Mouse (Mus musculus) neural tube, embryonic 11.5 days (tissue): ENCODE data around the gene Med17. TPM values are rescaled to one million over a fixed set of nuclear protein-coding genes. Genes with fewer than 3 reads are reported as not detected.
"Not testable (repeated sequence)": the region's sequence is repeated elsewhere in the genome, so short reads cannot be mapped to it uniquely, and the experiment has no call there.

Experiments used
- ATAC-seq: fragments of 200-750 bp; cut with Nextera tagmentation; 2 replicates; pipeline ENCODE4 v1.8.0; 2017; ENCODE audit warnings: moderate number of reproducible peaks, mild to moderate bottlenecking, moderate TSS enrichment, moderate library complexity; ENCODE audit not compliant: insufficient read depth, low FRiP score, low TSS enrichment
- DNase-seq: peaks from one replicate; pipeline ENCODE4 v3.0.0-alpha.2; 2015; ENCODE audit warnings: low spot score
- H3K27ac ChIP-seq: fragments of 300-500 bp; sonication (generic); 2 replicates; pipeline ENCODE4 v1.5.1; 2014; ENCODE audit warnings: low read depth, mild to moderate bottlenecking, low read length
- H3K27me3 ChIP-seq: fragments of 300-500 bp; sonication (generic); 2 replicates; pipeline ENCODE4 v1.6.1; 2014; ENCODE audit warnings: mild to moderate bottlenecking, low read length, mixed read lengths; ENCODE audit not compliant: control insufficient read depth, insufficient read depth
- H3K36me3 ChIP-seq: fragments of 300-500 bp; sonication (generic); 2 replicates; pipeline ENCODE4 v1.6.1; 2014; ENCODE audit warnings: mild to moderate bottlenecking, low read length, moderate library complexity, mixed read lengths; ENCODE audit not compliant: control insufficient read depth, insufficient read depth
- H3K4me1 ChIP-seq: fragments of 300-500 bp; sonication (generic); 2 replicates; pipeline ENCODE4 v1.6.1; 2014; ENCODE audit warnings: low read length, mixed read lengths; ENCODE audit not compliant: control insufficient read depth, insufficient read depth
- H3K4me2 ChIP-seq: fragments of 300-500 bp; sonication (generic); 2 replicates; pipeline ENCODE4 v1.6.1; 2014; ENCODE audit warnings: low read depth, mild to moderate bottlenecking, moderate library complexity
- H3K4me3 ChIP-seq: fragments of 300-500 bp; sonication (generic); 2 replicates; pipeline ENCODE4 v1.5.1; 2014; ENCODE audit warnings: low read depth, low read length
- H3K9ac ChIP-seq: fragments of 300-500 bp; sonication (generic); 2 replicates; pipeline ENCODE4 v1.6.1; 2014; ENCODE audit warnings: mild to moderate bottlenecking, low read length
- H3K9me3 ChIP-seq: fragments of 300-500 bp; sonication (generic); 2 replicates; pipeline ENCODE4 v1.6.1; 2016; ENCODE audit warnings: low read length; ENCODE audit not compliant: control insufficient read depth
- WGBS: fragments of 180-500 bp; shearing (Covaris S2); extraction: QIAGEN DNeasy Blood & Tissue Kit; methylation state at CpG from one replicate; pipeline ENCODE4 v1.1.7; 2014; 5-methylcytosine and 5-hydroxymethylcytosine counted together
- polyA plus RNA-seq: library from polyadenylated mRNA; unstranded; fragments of >200 nt; fragmentation: Nextera tagmentation; extraction: Ambion mirVana; gene quantifications from 2 replicates; pipeline ENCODE4 v1.2.1, GENCODE M21; 2014

Med17 gene
- polyA plus RNA-seq, 1 experiment from 2014 or later, result 47.9 TPM

- ATAC-seq (no peak), DNase-seq (no peak)
- no peak overlapping the region for H3K9ac ChIP-seq
- WGBS, result 81% methylated on average over 4 of the region's 4 CpGs
- H3K36me3 ChIP-seq, result peaks cover 22% of the 10 kb centered on the region
- H3K4me1 ChIP-seq, result peaks cover 15% of the 10 kb centered on the region; the same call in 1 of the 2 replicates
- H3K4me2 ChIP-seq, result peak overlapping the region; percentile 10; the same call in 1 of the 2 replicates
- no peak overlapping the region for H3K4me3 ChIP-seq
- no peak overlapping the region for H3K27ac ChIP-seq
- no peaks in the 10 kb centered on the region for H3K27me3 ChIP-seq
- H3K9me3 ChIP-seq, result no peaks in the 10 kb centered on the region
These were observed 29.7 kb upstream of the Med17 start for GRCm38 (mm10) chr9:15309425-15309824.

DNA sequence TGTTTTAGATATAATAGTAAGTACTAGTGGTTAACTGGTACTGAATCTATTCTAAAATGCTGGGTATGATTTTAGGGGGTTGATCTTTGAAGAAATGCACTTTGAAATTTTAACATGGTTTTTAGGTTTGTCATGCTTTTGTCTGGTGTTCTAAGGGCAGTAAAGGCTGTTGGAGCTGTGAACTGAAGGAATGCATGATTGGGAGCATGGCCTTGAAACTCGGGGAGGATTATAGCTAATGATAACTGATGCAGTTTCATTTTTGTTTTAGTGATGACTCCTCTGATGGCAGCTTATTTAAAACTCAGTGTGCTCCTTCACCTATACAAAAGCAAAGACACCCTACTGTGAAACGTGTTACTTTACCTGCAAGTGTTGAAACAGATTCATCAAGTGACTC is 28.5 kb upstream of the Med17 start:
- ATAC-seq (no peak), DNase-seq (no peak)
- 0 out of 2 replicates have a peak overlapping the region, but pooled peaks have one; percentile 6 for H3K4me2 ChIP-seq
- no peak overlapping the region for H3K4me3 ChIP-seq
- H3K4me1 ChIP-seq, result peaks cover 15% of the 10 kb centered on the region; the same call in 1 of the 2 replicates
- no peaks in the 10 kb centered on the region for H3K9me3 ChIP-seq
- H3K9ac ChIP-seq, result no peak overlapping the region
- peaks cover 13% of the 10 kb centered on the region for H3K36me3 ChIP-seq
- 76% methylated on average over 2 of the region's 2 CpGs for WGBS
- H3K27me3 ChIP-seq, result no peaks in the 10 kb centered on the region
- no peak overlapping the region for H3K27ac ChIP-seq

DNA sequence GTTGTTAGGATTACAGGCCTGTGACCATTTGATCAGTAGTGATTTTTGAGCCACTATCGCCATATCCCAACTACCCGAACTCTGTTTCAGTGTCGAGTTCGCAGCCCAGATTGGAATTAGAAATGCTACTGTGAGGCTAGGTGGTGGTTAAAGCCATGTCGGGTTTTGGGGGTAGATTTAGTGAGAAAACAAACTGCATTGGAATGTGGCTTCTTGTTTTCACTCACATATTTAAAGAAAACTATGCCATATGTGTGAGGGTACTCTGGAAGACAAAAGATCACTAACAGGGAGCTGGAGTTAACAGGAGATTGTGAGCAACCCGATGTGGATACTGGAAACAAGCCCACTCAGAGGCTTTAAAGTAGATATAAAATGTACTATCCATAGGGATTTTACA is 27.5 kb upstream of the Med17 start:
- 10% methylated on average over 6 of the region's 6 CpGs for WGBS
- peak overlapping the region; percentile 84 for H3K4me3 ChIP-seq
- H3K4me2 ChIP-seq, result peak overlapping the region; percentile 76
- no peaks in the 10 kb centered on the region for H3K9me3 ChIP-seq
- no peaks in the 10 kb centered on the region for H3K27me3 ChIP-seq
- peak overlapping the region; percentile 92 for H3K9ac ChIP-seq
- peaks cover 15% of the 10 kb centered on the region; the same call in 1 of the 2 replicates for H3K4me1 ChIP-seq
- DNase-seq, result no peak
- H3K36me3 ChIP-seq, result peaks cover 10% of the 10 kb centered on the region
- ATAC-seq, result no peak
- no peak overlapping the region for H3K27ac ChIP-seq

DNA sequence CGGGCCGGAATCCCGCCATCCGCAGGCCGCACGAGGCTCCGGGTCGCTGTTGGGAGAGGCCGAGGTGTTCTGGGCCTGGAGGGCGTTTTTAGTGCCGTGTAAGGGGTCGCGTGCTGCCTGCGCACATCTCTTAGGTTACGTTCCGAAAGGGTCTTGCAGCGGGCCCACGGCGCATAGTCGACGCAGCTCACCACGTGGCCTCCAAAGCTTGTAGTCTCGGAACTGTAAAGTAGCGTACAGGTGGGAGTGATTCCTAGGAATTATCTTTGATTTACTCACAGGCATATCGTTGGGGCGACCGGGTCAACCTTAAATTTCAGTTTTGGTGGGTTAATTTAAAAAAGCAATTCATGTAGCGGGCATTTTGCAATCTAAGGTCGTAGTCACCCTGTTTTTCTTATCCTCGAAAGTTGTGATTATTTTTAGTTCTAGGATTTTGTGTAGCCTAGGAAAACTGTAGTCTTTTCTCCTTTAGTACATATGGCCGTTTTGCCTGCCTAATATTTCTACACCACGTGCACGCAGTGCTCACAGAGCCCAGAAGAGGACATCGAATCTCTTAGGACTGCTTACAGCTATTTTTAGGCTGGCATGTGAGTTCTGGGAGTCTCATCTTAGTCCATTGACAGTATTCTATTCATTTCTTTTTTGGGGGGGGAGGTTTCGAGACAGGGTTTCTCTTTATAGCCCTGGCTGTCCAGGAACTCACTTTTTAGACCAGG is 26.8 kb upstream of the Med17 start, which contains the start of gene 4931406C07Rik:
4931406C07Rik (minus strand) TSS at position 51 of the 722 bp plus-strand sequence.
- H3K9ac ChIP-seq, result peak within 1 kb of the TSS; percentile 92
- under 1% methylated on average over 35 of the region's 35 CpGs for WGBS
- H3K27me3 ChIP-seq, result no peaks in the 10 kb centered on the region
- H3K36me3 ChIP-seq, result peaks cover 7% of the 10 kb centered on the region
- peak within 1 kb of the TSS; percentile 84 for H3K4me3 ChIP-seq
- H3K4me2 ChIP-seq, result peak within 1 kb of the TSS; percentile 76
- peaks cover 15% of the 10 kb centered on the region; the same call in 1 of the 2 replicates for H3K4me1 ChIP-seq
- no peaks in the 10 kb centered on the region for H3K9me3 ChIP-seq
- H3K27ac ChIP-seq, result peak within 1 kb of the TSS; percentile 88
- ATAC-seq (peak; percentile 88), DNase-seq (no peak)

DNA sequence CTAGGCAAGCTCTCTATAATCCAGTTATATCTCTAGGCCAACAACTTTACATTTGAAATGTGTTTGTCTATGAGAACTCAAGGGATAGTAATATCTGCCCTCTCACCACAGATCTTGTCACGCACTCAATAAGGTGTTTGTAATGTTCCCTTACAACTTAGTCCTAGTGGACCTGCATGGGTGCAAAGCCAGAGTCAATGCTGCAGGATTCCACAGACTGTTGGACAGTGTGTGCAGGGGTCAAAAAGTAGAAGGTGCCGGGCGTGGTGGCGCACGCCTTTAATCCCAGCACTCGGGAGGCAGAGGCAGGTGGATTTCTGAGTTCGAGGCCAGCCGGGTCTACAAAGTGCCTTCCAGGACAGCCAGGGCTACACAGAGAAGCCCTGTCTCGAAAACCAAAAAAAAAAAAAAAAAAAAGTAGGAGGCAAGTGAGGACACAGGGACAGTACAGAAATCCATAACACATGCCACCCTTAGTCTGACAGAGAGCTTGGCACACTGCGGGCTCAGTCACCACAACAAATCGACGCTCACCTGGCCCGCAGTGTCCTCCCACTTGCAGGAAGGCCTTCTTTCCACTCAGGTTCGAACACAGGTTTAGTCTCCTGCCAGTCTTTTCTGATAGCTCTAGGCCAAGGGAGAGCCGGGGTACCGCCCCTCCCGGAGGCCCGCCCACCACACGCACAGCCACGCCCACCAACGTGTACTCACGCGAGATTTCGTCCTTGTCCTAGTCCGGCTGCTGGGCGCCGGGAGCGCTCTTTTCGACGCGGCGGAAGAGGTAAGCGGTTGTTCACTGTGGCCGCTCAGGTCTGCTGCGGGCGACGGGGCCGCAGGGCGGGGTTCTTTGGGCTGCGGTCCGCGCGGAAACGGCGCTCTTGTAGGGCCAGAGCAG is 26.0 kb upstream of the Med17 start, which contains the start of gene Taf1d:
Taf1d (plus strand) TSS at position 712 of the 895 bp plus-strand sequence.
- peak within 1 kb of the TSS; percentile 88 for H3K27ac ChIP-seq
- H3K4me1 ChIP-seq, result peaks cover 15% of the 10 kb centered on the region; the same call in 1 of the 2 replicates
- 13% methylated on average over 45 of the region's 45 CpGs for WGBS
- no peaks in the 10 kb centered on the region for H3K9me3 ChIP-seq
- peaks cover 7% of the 10 kb centered on the region for H3K36me3 ChIP-seq
- no peaks in the 10 kb centered on the region for H3K27me3 ChIP-seq
- peak within 1 kb of the TSS; percentile 76 for H3K4me2 ChIP-seq
- peak; percentile 97 for ATAC-seq
- peak within 1 kb of the TSS; percentile 92 for H3K9ac ChIP-seq
- DNase-seq, result peak; percentile 95
- peak within 1 kb of the TSS; percentile 84 for H3K4me3 ChIP-seq

- ATAC-seq (no peak), DNase-seq (no peak)
- Histone ChIP-seq H3K36me3 (0 out of 2 replicates have a peak, but pooled peaks cover 2% of the 10 kb centered on the region), H3K4me2 (no peak overlapping the region), H3K4me3 (no peak overlapping the region), H3K27me3 (no peaks in the 10 kb centered on the region), H3K4me1 (peaks cover 11% of the 10 kb centered on the region; the same call in 1 of the 2 replicates), H3K9ac (no peak overlapping the region), H3K27ac (no peak overlapping the region), H3K9me3 (no peaks in the 10 kb centered on the region)
- 79% methylated on average over 2 of the region's 2 CpGs for WGBS
These were observed 23.1 kb upstream of the Med17 start for GRCm38 (mm10) chr9:15302881-15303280.

DNA sequence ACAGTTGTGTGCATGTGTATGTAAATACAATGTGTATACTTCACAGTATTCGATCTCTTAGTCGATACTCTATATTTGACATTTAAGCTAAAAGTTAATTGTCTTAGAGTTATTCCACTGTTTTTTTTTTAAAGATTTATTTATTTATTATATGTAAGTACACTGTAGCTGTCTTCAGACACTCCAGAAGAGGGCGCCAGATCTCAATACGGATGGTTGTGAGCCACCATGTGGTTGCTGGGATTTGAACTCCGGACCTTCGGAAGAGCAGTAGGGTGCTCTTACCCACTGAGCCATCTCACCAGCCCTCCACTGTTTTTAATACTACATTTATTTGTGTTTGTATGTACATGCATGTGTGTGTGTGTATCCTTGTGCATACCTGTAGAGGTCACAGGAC is 22.3 kb upstream of the Med17 start:
- ATAC-seq, DNase-seq, H3K4me3 ChIP-seq, H3K36me3 ChIP-seq, H3K9me3 ChIP-seq, H3K27ac ChIP-seq, H3K4me2 ChIP-seq, H3K27me3 ChIP-seq, H3K4me1 ChIP-seq, H3K9ac ChIP-seq: not testable (repeated sequence)
- 86% methylated on average over 6 of the region's 6 CpGs for WGBS

GRCm38 (mm10) chr9:15301399-15301798 is 21.7 kb upstream of the Med17 start:
- no peak overlapping the region for H3K27ac ChIP-seq
- no peak overlapping the region for H3K9ac ChIP-seq
- H3K4me3 ChIP-seq, result no peak overlapping the region
- 62% methylated on average over 6 of the region's 6 CpGs for WGBS
- H3K27me3 ChIP-seq, result no peaks in the 10 kb centered on the region
- H3K4me2 ChIP-seq, result no peak overlapping the region
- no peaks in the 10 kb centered on the region for H3K36me3 ChIP-seq
- DNase-seq, result no peak
- no peaks in the 10 kb centered on the region for H3K9me3 ChIP-seq
- no peak for ATAC-seq
- H3K4me1 ChIP-seq, result no peaks in the 10 kb centered on the region
